Mouse (Mus musculus): ENCODE results near the gene Mtmr14. TPM values are rescaled to one million over a fixed set of nuclear protein-coding genes. Genes with fewer than 3 reads are reported as not detected.

Gene Mtmr14
- 43.8 and 46.1 TPM in 2 replicates for polyA plus RNA-seq (2015; fragmentation: Nextera tagmentation; extraction: Ambion mirVana)

DNA sequence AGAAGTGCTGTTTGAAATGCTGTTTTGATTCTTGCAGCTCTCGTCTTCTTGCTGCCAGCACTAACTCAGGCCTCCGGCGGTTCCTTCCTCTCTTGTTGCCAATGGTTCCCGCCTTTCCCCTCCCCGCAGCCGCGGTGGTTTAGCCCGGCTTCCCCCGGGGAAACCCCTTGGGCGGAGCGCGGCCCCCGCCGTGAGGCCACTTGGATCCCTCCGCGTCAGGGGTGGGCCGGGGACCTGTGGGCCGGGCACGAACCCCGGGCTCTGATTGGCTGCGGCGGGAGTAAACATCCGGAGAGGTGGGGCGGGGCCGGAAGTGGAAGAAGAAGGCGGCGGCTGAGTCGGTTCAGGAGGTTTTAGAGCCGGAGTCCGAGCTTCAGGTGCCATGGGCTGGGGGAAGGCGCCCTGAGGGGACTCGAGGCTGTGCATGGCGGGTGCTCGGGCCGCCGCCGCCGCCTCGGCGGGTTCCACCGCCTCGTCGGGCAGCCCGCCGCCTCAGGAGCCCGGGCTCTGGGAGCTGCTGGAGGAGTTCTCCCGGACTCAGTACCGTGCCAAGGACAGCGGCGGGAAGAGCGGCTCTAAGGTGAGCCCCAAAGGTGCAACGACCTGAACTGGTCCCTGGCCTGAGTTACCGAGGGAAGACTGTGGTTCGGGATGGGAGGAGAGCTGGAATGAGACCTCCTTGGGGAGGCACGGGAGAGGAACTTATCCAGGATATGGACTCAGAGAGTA lies at the start of gene Mtmr14:
Gene Mtmr14 (plus strand): TSS at position 302 of the 729 bp plus-strand sequence.
- Histone ChIP-seq H3K4me3 (peak within 1 kb of the TSS; percentile 74), H3K4me1 (peaks cover 15% of the 10 kb centered on the region), H3K4me2 (peak within 1 kb of the TSS; percentile 74), H3K9ac (peak within 1 kb of the TSS; percentile 69), H3K9me3 (no peaks in the 10 kb centered on the region), H3K27ac (no peak within 1 kb of the TSS), H3K36me3 (peaks cover 16% of the 10 kb centered on the region), H3K27me3 (no peaks in the 10 kb centered on the region)
- peak; percentile 100 for ATAC-seq (ENCODE audit: borderline replicate concordance, extremely low read depth, low FRiP score, low TSS enrichment)
- WGBS = under 1% methylated on average over 52 of the region's 55 CpGs

DNA sequence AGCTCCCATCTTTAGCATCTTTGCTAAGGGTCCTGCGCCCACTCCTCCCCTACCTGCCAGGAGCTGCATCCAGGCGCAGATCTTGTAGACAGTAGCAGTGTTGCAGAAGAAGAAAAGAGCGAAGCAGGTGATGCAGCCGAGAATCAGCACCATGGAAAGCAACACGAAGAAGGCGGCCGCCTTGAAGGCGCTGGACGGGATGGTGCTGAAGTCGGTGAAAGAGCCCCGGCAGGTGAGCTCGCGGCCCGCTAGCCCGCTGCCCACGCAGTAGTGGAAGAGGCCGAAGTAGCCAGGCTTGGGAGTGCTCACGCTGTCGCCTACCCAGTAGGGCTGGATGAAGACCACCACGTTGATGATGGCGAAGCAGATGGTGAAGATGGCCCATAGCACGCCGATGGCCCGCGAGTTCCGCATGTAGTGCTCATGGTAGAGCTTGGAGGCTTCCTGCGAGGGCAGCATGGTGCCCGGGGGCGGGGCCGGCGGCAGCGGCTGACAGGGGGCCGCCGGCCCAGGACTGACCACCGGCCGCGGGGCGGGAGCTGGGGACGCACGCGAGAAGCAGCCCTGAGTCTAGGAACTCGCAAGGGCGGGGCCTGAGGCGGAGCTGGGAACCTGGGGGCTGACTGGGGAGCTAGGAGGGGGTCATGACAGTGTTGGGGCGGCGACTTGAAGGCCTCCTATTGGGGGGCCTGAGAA lies 43.7 kb upstream of the Mtmr14 start:
- H3K9ac ChIP-seq = no peak overlapping the region
- H3K4me1 ChIP-seq = peaks cover 15% of the 10 kb centered on the region
- peak overlapping the region; percentile 8; the same call in 1 of the 2 replicates for H3K4me3 ChIP-seq
- H3K4me2 ChIP-seq = peak overlapping the region; percentile 82
- WGBS = 4% methylated on average over 46 of the region's 46 CpGs
- H3K36me3 ChIP-seq = no peaks in the 10 kb centered on the region
- ATAC-seq (ENCODE audit: borderline replicate concordance, extremely low read depth, low FRiP score, low TSS enrichment) = no peak
- peaks cover 42% of the 10 kb centered on the region for H3K27me3 ChIP-seq
- H3K27ac ChIP-seq = no peak overlapping the region
- H3K9me3 ChIP-seq = no peaks in the 10 kb centered on the region

- Histone ChIP-seq H3K36me3 (no peaks in the 10 kb centered on the region), H3K4me3 (peak overlapping the region; percentile 48), H3K4me2 (peak overlapping the region; percentile 82), H3K27me3 (peaks cover 42% of the 10 kb centered on the region), H3K4me1 (peaks cover 15% of the 10 kb centered on the region), H3K27ac (no peak overlapping the region), H3K9ac (no peak overlapping the region), H3K9me3 (no peaks in the 10 kb centered on the region)
- peak; percentile 19; the same call in 1 of the 2 replicates for ATAC-seq (ENCODE audit: borderline replicate concordance, extremely low read depth, low FRiP score, low TSS enrichment)
- WGBS = 5% methylated on average over 5 of the region's 5 CpGs
Measured at GRCm38 (mm10) chr6:113194517-113194840, 43.2 kb upstream of the Mtmr14 start.

DNA sequence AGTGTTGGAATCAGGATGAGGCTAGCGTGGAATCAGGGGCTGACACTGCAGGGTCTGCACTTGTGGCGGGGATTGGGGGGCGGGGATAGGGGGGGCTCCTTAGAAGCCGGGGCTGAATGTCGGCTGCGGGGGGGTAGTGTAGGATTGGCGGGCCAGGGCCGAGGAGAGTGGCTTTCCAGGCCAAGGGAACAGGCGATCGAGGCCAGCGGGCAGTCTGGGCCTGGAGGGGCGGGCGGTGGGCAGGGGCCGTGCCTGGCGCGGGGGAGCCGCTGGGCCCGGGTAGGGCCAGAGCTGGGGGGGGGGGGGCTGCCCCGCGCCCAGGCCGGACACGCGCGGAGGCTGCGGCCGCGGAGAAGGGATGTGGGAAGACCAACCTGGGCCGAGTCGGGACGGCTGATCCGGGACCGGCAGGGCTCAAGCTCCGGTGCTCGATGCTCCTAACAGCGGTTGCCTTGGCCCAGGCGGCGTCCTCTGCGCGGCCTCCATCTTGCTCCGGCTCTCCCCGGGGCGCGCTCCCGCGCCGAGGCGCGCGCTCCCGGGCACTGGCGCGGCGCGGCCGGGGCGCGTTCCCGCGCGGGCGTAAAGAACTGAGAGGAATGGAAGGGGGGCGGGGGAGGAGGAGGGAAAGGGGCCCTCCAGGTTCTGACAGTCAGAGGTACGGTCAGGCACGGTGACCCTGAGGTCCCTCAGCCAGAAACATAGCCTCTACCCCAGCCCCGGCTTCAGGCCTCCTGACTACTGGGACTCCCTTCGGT lies 42.6 kb upstream of the Mtmr14 start, which contains the start of gene Lhfpl4:
Gene Lhfpl4 (minus strand): TSS at position 544 of the 755 bp plus-strand sequence.
- Histone ChIP-seq H3K9me3 (no peaks in the 10 kb centered on the region), H3K4me2 (peak within 1 kb of the TSS; percentile 82), H3K27ac (no peak within 1 kb of the TSS), H3K9ac (0 out of 2 replicates have a peak within 1 kb of the TSS, but pooled peaks have one; percentile 20), H3K4me1 (peaks cover 15% of the 10 kb centered on the region), H3K36me3 (no peaks in the 10 kb centered on the region), H3K27me3 (peaks cover 42% of the 10 kb centered on the region), H3K4me3 (peak within 1 kb of the TSS; percentile 48)
- under 1% methylated on average over 49 of the region's 66 CpGs for WGBS
- ATAC-seq (ENCODE audit: borderline replicate concordance, extremely low read depth, low FRiP score, low TSS enrichment) = peak; percentile 67; the same call in 1 of the 2 replicates

- Histone ChIP-seq H3K27ac (no peak overlapping the region), H3K36me3 (no peaks in the 10 kb centered on the region), H3K9me3 (no peaks in the 10 kb centered on the region), H3K27me3 (peaks cover 42% of the 10 kb centered on the region), H3K4me2 (peak overlapping the region; percentile 82), H3K9ac (no peak overlapping the region), H3K4me1 (peaks cover 15% of the 10 kb centered on the region), H3K4me3 (peak overlapping the region; percentile 48; the same call in 1 of the 2 replicates)
- ATAC-seq (ENCODE audit: borderline replicate concordance, extremely low read depth, low FRiP score, low TSS enrichment) = no peak
- WGBS = 6% methylated on average over 9 of the region's 9 CpGs
Measured at GRCm38 (mm10) chr6:113195596-113195992, 42.0 kb upstream of the Mtmr14 start.

- Histone ChIP-seq H3K27ac (no peak overlapping the region), H3K9ac (no peak overlapping the region), H3K4me1 (no peaks in the 10 kb centered on the region), H3K4me2 (no peak overlapping the region), H3K4me3 (no peak overlapping the region), H3K27me3 (no peaks in the 10 kb centered on the region), H3K36me3 (no peaks in the 10 kb centered on the region), H3K9me3 (no peaks in the 10 kb centered on the region)
- WGBS = 54% methylated on average over 2 of the region's 2 CpGs
- ATAC-seq (ENCODE audit: borderline replicate concordance, extremely low read depth, low FRiP score, low TSS enrichment) = no peak
Measured at GRCm38 (mm10) chr6:113216280-113216679, 21.4 kb upstream of the Mtmr14 start.

DNA sequence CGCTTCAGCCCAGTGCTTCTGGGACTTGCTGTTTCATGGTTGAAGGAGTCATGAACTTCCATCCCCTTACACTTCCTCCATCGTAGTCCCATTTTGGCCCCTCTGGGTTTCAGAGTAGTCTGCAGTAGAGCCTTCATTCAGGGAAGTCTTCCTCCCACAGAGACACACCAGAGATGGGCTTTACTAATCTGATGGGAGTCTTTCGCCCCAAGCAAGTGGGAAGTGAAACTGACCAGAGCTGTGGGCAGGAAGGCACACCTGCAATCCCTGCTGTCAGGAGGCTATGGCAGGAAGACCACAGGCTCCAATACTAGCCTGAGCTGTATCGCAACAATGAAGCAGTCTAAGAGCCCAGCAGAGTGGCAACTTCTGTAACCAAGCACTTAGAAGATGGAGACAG lies 11.8 kb upstream of the Mtmr14 start:
- H3K4me3 ChIP-seq = no peak overlapping the region
- no peak overlapping the region for H3K27ac ChIP-seq
- no peak overlapping the region for H3K9ac ChIP-seq
- no peaks in the 10 kb centered on the region for H3K27me3 ChIP-seq
- H3K36me3 ChIP-seq = no peaks in the 10 kb centered on the region
- WGBS = 75% methylated on average over 4 of the region's 4 CpGs
- no peak for ATAC-seq (ENCODE audit: borderline replicate concordance, extremely low read depth, low FRiP score, low TSS enrichment)
- H3K4me2 ChIP-seq = no peak overlapping the region
- no peaks in the 10 kb centered on the region for H3K9me3 ChIP-seq
- H3K4me1 ChIP-seq = no peaks in the 10 kb centered on the region

DNA sequence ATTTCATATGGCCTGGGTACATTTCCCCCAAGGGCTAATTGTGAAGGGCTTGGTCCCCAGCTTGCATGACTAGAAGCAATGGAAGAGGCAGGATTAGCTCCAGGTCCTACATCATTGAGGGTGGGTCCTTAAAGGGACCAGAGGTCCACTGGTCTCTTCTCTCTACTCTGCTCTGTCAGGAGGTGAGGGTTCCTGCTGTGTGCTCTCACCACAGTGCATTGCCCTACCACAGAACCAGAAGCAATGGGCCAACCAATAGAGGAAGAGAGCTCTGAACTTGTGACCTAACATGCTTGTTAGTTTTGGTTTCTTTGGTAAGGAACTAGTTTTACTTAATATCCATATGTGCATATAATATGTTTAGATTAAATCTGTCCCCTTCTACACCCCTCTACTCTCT lies 10.9 kb upstream of the Mtmr14 start:
- no peaks in the 10 kb centered on the region for H3K36me3 ChIP-seq
- ATAC-seq (ENCODE audit: borderline replicate concordance, extremely low read depth, low FRiP score, low TSS enrichment) = no peak
- no peak overlapping the region for H3K4me3 ChIP-seq
- no peaks in the 10 kb centered on the region for H3K4me1 ChIP-seq
- no peaks in the 10 kb centered on the region for H3K27me3 ChIP-seq
- H3K9ac ChIP-seq = no peak overlapping the region
- H3K9me3 ChIP-seq = no peaks in the 10 kb centered on the region
- no peak overlapping the region for H3K4me2 ChIP-seq
- no peak overlapping the region for H3K27ac ChIP-seq

DNA sequence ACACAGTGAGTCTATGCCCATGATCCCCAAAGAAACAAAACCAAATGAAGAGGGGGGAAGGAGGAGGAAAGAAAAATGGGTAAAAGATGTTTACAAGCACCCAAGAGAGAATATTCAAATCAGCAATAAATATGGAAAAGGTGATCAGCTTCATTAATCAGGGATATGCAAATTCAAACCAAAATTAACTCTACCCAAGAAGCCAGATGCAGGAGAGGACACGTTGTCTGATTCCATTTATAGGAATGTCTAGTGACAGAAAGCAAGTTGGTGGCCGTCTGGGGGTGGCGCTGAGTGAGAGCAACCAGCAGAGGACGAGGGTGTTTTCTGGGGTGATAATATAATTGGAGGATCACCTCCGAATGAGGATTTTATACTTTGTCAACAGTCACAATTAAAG lies 2.5 kb upstream of the Mtmr14 start:
- no peak for ATAC-seq (ENCODE audit: borderline replicate concordance, extremely low read depth, low FRiP score, low TSS enrichment)
- Histone ChIP-seq H3K36me3 (no peaks in the 10 kb centered on the region), H3K9me3 (no peaks in the 10 kb centered on the region), H3K27ac (no peak overlapping the region), H3K4me2 (no peak overlapping the region), H3K4me1 (peaks cover 15% of the 10 kb centered on the region), H3K27me3 (no peaks in the 10 kb centered on the region), H3K4me3 (no peak overlapping the region), H3K9ac (no peak overlapping the region)
- 65% methylated on average over 5 of the region's 5 CpGs for WGBS

DNA sequence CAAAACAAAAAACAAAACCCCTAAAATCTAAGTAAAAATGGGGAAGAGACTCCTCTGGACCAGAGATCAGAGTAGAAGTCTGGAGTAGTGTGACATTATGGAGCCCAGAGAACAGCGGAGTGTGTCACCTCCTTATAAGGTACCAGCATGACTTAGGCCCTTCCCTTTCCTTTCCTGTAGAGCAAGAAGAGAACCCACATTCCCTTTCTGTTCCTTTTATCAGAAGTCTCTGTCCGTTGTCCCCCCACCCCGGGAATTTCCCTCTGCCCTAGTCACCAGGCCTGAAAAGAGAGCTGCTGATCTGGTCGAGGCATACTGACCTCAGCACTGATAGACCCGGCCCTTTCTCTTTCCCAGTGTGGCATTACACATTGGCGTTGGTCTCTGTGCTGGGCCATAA lies 799 bp downstream of the Mtmr14 start:
- Histone ChIP-seq H3K36me3 (peaks cover 20% of the 10 kb centered on the region), H3K4me1 (peaks cover 15% of the 10 kb centered on the region), H3K4me2 (peak overlapping the region; percentile 74), H3K27ac (no peak overlapping the region), H3K9me3 (no peaks in the 10 kb centered on the region), H3K27me3 (no peaks in the 10 kb centered on the region), H3K9ac (peak overlapping the region; percentile 69), H3K4me3 (peak overlapping the region; percentile 74)
- ATAC-seq (ENCODE audit: borderline replicate concordance, extremely low read depth, low FRiP score, low TSS enrichment) = no peak
- WGBS = 31% methylated on average over 6 of the region's 6 CpGs

DNA sequence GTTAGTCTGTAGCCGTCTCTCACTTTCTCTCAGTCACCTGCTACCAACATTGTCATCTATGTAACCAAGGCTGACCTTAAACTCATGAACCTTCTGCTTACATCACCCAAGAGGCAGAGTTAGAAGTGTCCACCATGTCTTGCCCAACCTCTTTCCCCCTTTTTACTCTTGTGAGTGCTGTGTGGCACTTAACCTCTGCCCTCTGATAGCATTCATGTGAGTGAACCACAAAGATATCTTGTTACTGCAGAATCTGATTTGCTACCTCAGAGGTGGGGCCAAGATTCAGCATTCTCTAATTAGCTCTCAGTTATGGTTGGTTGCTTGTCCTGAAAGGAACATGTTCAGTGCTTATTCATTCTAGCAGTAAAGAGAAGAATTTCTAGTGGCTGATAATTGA lies 5.1 kb downstream of the Mtmr14 start:
- Histone ChIP-seq H3K4me3 (no peak overlapping the region), H3K27ac (no peak overlapping the region), H3K36me3 (peaks cover 27% of the 10 kb centered on the region), H3K4me1 (peaks cover 10% of the 10 kb centered on the region), H3K9ac (no peak overlapping the region), H3K9me3 (no peaks in the 10 kb centered on the region), H3K4me2 (no peak overlapping the region), H3K27me3 (no peaks in the 10 kb centered on the region)
- WGBS = 80% methylated on average over 1 of the region's 1 CpGs
- ATAC-seq (ENCODE audit: borderline replicate concordance, extremely low read depth, low FRiP score, low TSS enrichment) = no peak

DNA sequence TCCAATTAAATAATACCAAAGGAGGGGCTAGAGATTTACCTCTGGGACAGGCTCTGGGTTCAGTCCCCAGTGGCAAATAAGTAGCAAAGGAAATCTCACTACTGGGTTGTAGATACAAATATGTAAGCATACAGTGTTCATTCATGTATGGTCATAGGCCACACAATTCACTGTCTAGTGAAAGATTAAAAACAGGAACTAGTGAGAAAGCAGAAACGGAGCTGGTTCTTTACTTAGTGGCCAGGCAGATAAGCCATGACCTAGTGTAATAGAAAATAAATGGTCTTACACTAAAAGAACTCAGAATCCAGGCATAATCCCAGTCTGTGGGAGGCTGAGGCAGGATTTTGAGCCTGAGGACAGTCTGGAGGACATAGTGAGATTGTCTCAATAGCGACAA lies 7.9 kb downstream of the Mtmr14 start:
- WGBS = 89% methylated on average over 2 of the region's 2 CpGs
- no peak for ATAC-seq (ENCODE audit: borderline replicate concordance, extremely low read depth, low FRiP score, low TSS enrichment)

More for the DNA sequence above, 7.9 kb downstream of the Mtmr14 start:
- H3K27ac ChIP-seq = no peak overlapping the region
- no peak overlapping the region for H3K4me2 ChIP-seq
- no peaks in the 10 kb centered on the region for H3K27me3 ChIP-seq
- no peak overlapping the region for H3K4me3 ChIP-seq
- H3K9me3 ChIP-seq = no peaks in the 10 kb centered on the region
- H3K4me1 ChIP-seq = no peaks in the 10 kb centered on the region
- peaks cover 32% of the 10 kb centered on the region for H3K36me3 ChIP-seq
- no peak overlapping the region for H3K9ac ChIP-seq
